Mouse (Mus musculus) heart, adult 18-20 months (tissue): Measurements from ENCODE around the gene Cfap69. TPM values are rescaled to one million over a fixed set of nuclear protein-coding genes. Genes with fewer than 3 reads are reported as not detected.

ENCODE experiments used
- DNase-seq, 2 experiments: peaks; one replicate each; pipeline ENCODE4 v3.0.0; 2021 to 2022; ENCODE audit warnings: mixed read lengths in 1 of 2
- total RNA-seq, 2 experiments: library from RNA; stranded (reverse); gene quantifications; 2 replicates each; pipeline ENCODE4 v1.2.3; 2021

Cfap69 gene
- total RNA-seq, 2 experiments from 2014 or later, result 0.69 to 0.87 TPM

DNA sequence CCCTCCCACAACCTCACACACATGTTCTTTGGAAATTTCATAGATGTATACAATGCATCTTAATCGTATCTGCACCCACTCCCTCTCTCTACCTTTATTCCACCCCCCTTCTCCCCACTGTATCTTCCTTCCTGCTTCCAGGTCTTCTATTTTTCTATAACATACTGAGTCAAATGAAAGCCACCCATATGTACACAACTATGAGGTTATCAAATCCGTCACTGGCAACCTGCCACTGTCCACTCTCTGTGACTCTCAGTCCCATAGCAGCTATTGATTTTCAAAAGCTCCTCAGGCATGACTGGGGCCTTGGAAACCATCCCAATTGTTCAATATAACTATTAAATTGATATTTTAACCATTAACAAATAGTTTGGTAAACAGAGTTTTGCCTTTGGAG, 6.1 kb downstream of the Cfap69 start:
- no peak for DNase-seq

DNA sequence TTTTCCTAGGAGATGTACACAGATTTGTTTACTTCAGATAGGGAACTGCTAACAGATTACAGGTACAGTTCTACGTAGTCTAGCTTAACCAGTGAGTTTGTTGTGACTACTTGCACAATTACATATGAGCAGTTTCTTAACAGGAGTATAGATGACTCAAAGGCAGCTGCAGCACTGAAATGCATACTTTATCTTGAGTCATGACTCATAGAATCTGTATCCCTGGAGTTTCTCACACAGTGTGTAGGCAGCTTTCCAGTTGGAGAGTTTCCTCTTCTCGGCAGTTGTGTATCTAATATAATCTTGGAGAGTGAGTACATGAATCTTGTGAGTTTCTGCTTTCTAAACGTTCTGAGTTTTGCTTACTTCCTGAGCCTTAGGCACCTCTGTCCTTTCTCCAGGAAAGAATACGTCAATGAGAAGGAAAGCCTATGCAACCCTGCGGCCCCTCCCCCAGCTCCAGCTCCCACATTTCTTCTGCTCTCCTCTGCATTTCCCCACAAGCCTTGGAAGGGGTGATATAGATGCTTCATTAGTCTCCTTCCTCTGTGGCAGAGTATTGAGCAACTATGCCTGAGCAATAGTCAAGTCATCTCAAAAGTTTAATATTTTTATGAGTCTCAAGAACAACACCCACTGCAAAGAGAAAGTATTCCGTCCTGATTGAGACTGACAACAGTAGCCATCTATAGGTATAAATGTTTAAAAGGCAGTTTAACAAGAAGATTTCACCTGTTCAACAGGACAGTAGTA, 15.0 kb downstream of the Cfap69 start:
- DNase-seq, result peak in 1 of 2 experiments; percentile 16

DNA sequence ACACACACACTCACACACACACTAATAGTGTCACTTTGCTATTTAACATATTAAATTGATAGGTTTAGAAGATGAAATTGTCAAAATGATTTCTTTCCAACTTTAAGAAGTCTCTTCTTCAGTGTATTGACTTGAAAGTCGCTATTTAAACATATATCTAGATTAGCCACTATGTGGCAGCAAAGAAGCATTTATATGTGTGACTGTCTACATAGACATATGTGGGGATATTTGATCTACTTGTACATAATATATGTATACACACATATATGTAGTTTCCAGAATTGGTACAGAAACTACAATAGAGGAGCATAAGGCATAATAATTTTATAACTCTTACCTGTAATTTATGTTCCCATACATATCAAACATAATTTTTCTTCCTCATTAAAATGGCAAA, 17.9 kb downstream of the Cfap69 start:
- DNase-seq, result no peak

- no peak for DNase-seq
Observed at GRCm38 (mm10) chr5:5638496-5638895, 25.5 kb downstream of the Cfap69 start.

GRCm38 (mm10) chr5:5625491-5625890, 38.5 kb downstream of the Cfap69 start:
- DNase-seq, result no peak

- no peak for DNase-seq
Observed at GRCm38 (mm10) chr5:5618329-5618728, 45.7 kb downstream of the Cfap69 start.

DNA sequence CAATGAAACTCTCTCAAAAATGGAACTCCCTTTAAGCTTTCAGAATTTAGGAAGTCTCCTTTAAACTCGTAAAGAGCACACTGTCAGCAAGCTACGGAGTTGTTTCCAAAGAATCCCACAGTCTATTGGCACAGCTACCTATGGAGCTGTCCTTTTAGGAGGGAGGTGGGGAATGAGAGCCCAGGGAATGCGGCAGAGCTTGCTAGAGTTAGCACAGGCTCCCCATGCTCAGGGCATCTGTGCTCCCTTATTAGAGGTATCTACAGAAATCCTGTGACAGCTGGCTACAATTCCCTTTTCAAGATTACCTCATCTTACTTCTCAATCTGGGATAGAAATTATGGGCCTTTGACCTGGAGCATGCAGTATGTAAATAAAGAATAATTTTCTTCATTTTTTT, 53.5 kb downstream of the Cfap69 start:
- DNase-seq, result no peak

GRCm38 (mm10) chr5:5587686-5588085, 76.4 kb downstream of the Cfap69 start:
- no peak for DNase-seq

- peak in 1 of 2 experiments; percentile 9 for DNase-seq
Observed at GRCm38 (mm10) chr5:5573749-5574317, 90.2 kb downstream of the Cfap69 start, which contains the start of gene Gm8773. Gm8773 (plus strand) TSS chr5:5573799.

GRCm38 (mm10) chr5:5562435-5562834, 101.6 kb downstream of the Cfap69 start:
- DNase-seq, result no peak

DNA sequence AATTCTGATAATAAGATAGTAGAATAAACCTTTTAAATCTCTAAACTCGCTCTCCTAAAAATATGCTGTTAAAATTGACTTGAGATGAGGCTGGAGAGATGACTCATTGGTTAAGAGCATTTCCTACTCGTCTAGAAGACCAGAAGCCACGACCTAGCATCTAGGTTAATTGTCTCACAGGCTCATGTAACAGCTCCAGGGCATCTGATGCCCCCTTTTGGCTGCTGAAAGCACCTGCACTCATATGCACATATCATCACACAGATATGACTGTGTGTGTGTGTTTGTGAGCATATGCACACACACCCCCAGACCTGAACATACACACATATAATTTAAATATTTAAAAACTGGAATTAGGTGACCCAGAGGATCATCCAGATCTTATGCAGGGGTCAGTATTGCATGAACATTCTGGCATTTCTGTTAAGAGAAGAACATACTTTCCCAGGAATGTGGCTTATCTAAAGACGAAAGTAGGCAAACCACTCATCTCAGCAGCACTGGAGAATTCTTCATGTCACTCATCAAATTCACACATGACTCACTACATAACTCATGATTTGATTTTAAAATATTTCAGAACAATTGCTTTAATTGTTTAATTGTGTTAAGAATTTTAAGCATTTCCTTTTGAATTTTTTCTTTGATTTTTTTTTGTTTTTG, 102.9 kb downstream of the Cfap69 start:
- DNase-seq, result no peak

DNA sequence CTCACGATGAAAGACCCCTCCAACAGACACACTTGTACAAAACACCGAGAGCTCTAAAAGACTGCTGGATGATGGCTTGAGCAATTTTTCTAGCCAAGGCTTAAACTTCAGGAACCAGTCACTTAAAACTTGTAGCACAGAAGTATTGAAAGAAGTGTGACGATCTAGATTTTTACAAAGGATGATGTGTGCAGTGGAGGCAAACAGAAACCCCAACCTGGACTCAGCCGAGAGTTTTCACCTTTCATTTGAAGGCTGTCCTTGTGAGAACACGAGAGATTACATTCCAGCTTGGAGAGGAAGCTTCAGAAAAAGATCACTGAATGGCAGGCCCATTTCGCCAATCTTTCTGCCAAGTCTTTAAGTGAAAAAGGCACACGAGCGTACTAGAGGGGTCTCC, 104.2 kb downstream of the Cfap69 start:
- no peak for DNase-seq

- DNase-seq, result peak; percentile 93 to 95
Observed at GRCm38 (mm10) chr5:5559079-5559740, 104.8 kb downstream of the Cfap69 start, which contains the start of gene Gtpbp10. Gtpbp10 (minus strand) TSS chr5:5559538.

DNA sequence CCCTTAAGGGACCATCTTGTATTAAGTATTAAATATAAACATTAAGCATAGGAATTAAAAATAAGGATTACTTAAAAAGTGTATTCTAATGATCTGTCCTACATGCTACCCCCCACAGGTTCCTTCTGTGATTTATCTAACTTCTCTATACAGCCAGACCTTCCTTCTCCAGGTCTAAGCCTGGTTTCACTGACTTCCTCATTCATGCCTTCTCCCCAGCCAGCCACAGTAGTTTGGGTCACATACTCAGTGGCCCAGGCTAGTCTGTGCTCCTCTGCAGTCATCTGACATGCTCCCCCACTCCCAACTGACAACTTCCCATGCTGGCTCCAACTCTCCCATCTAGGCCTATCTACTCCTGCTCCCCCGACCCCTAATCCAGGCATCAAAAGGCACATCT, 112.9 kb downstream of the Cfap69 start:
- no peak for DNase-seq

GRCm38 (mm10) chr5:5540385-5540784, 123.7 kb downstream of the Cfap69 start:
- no peak for DNase-seq

DNA sequence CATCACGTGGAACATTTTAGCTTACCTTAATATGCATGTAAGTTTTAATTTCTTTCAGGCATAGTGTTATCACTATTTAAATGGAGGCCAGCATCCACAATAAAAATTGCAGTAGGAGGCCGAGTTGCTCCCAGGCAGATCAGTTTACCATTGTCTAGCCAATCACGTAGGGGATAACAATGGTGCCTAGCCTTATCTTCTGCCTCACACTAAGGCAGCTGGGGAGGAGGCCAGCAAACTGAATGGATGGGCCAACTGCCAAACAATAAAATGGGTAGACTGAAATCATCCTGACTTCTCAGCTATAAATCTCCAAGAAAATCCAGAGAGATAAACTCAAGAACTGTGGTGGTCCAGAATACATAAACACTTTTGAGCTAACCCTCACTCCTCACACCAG, 124.3 kb downstream of the Cfap69 start:
- no peak for DNase-seq

DNA sequence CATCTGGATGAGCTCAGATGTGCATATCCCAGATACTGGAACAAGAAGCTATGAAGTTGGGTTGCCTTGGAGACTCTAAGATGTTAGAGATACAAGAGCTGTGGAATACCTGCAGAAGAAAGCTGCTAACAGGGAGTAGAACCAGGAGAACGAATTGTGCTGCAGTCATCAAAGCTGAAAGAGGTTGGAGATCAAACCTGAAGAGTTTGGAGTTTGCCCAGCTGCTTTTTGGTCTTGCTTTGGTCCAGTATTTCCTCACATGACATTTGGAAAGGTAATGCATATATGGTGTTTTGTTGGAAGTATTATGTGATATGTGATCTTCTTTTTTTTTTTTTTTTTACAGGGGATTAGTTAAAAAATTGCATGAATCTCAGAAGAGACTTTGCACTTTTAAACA, 127.9 kb downstream of the Cfap69 start:
- DNase-seq, result no peak

DNA sequence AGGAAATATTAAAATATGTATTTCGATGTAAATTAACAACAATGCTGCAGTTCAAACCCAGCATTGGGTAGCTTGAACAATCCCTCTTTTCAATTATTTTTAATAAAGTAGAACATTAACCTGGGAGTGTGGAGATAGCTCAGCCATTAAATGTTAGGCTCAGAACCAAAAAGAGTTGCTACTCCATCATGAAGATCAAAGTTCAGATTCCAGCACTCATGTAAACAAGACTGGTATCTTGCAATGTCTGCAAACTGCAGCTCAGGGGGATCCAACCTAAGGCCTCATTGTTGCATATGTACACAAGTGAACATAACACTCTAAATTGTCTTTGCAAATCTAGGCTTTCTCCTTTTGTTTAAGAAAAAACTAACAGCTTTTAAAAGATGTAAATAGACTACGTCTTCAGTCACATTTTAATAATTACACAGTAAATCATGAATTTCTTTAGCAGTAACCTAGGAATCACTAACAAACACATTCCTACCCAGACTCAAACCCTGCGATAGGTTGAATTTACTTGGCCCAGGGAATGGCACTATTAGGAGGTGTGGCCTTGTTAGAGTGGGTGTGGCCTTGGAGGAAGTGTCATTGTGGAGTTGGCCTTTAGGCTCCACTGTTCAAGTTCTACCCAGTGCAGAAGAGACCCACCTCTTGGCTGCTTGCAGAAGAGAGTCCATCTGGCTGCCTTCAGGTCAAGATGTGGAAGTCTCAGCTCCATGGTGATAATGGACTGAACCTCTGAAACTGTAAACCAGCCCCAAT, 130.2 kb downstream of the Cfap69 start:
- no peak for DNase-seq
